Mouse (Mus musculus) left cerebral cortex, postnatal 4 days (tissue): ENCODE results near the gene Runx1. TPM values are rescaled to one million over a fixed set of nuclear protein-coding genes. Genes with fewer than 3 reads are reported as not detected.

Experiments
- DNase-seq: peaks from one replicate; pipeline ENCODE4 v3.0.0-alpha.2; 2022
- intact Hi-C: fragments of 180-260 bp; cut with DNase I; formaldehyde crosslinking; loops from one replicate; pipeline ENCODE4 v1.15.1; 2025
- total RNA-seq, 2 experiments: library from RNA; stranded (reverse); gene quantifications; 2 replicates each; pipeline ENCODE4 v1.2.3; 2021

Gene Runx1
- total RNA-seq, 2 experiments from 2014 or later, result 1.2 to 1.8 TPM

- no peak for DNase-seq
- intact Hi-C loops, result no loop called here
Observed at GRCm38 (mm10) chr16:92760091-92760490, 65.9 kb downstream of the Runx1 start.

- intact Hi-C loops, result no loop called here
- no peak for DNase-seq
Observed at GRCm38 (mm10) chr16:92757564-92757963, 68.4 kb downstream of the Runx1 start.

GRCm38 (mm10) chr16:92753944-92754343 lies 72.0 kb downstream of the Runx1 start:
- intact Hi-C loops, result no loop called here
- no peak for DNase-seq

- DNase-seq, result no peak
- intact Hi-C loops, result no loop called here
Observed at GRCm38 (mm10) chr16:92753139-92753538, 72.8 kb downstream of the Runx1 start.

- intact Hi-C loops, result no loop called here
- no peak for DNase-seq
Observed at GRCm38 (mm10) chr16:92748272-92748671, 77.7 kb downstream of the Runx1 start.

GRCm38 (mm10) chr16:92747062-92747461 lies 78.9 kb downstream of the Runx1 start:
- intact Hi-C loops, result no loop called here

GRCm38 (mm10) chr16:92745239-92745638 lies 80.7 kb downstream of the Runx1 start:
- DNase-seq, result no peak
- intact Hi-C loops, result no loop called here

More at GRCm38 (mm10) chr16:92747062-92747461, 78.9 kb downstream of the Runx1 start:
- DNase-seq, result no peak

GRCm38 (mm10) chr16:92744172-92744777 lies 81.7 kb downstream of the Runx1 start:
- no peak for DNase-seq
- intact Hi-C loops, result no loop called here

GRCm38 (mm10) chr16:92743755-92744154 lies 82.2 kb downstream of the Runx1 start:
- intact Hi-C loops, result no loop called here
- no peak for DNase-seq

- DNase-seq, result no peak
- intact Hi-C loops, result no loop called here
Observed at GRCm38 (mm10) chr16:92741342-92741741, 84.6 kb downstream of the Runx1 start.

GRCm38 (mm10) chr16:92740541-92740940 lies 85.4 kb downstream of the Runx1 start:
- intact Hi-C loops, result no loop called here
- no peak for DNase-seq

- DNase-seq, result no peak
- intact Hi-C loops, result no loop called here
Observed at GRCm38 (mm10) chr16:92739997-92740396, 86.0 kb downstream of the Runx1 start.

GRCm38 (mm10) chr16:92739071-92739793 lies 86.7 kb downstream of the Runx1 start:
- no peak for DNase-seq
- intact Hi-C loops, result no loop called here

GRCm38 (mm10) chr16:92738476-92739010 lies 87.4 kb downstream of the Runx1 start:
- no peak for DNase-seq
- intact Hi-C loops, result no loop called here

GRCm38 (mm10) chr16:92726870-92727269 lies 99.1 kb downstream of the Runx1 start:
- intact Hi-C loops, result no loop called here

GRCm38 (mm10) chr16:92724526-92724925 lies 101.4 kb downstream of the Runx1 start:
- no peak for DNase-seq

More at GRCm38 (mm10) chr16:92726870-92727269, 99.1 kb downstream of the Runx1 start:
- no peak for DNase-seq

GRCm38 (mm10) chr16:92720678-92721077 lies 105.3 kb downstream of the Runx1 start:
- DNase-seq, result no peak
- intact Hi-C loops, result no loop called here

More at GRCm38 (mm10) chr16:92724526-92724925, 101.4 kb downstream of the Runx1 start:
- intact Hi-C loops, result no loop called here

- intact Hi-C loops, result no loop called here
- no peak for DNase-seq
Observed at GRCm38 (mm10) chr16:92719725-92720124, 106.2 kb downstream of the Runx1 start.

GRCm38 (mm10) chr16:92715599-92716483 lies 110.1 kb downstream of the Runx1 start:
- intact Hi-C loops, result no loop called here

GRCm38 (mm10) chr16:92710161-92710560 lies 115.8 kb downstream of the Runx1 start:
- intact Hi-C loops, result no loop called here
- no peak for DNase-seq

More at GRCm38 (mm10) chr16:92715599-92716483, 110.1 kb downstream of the Runx1 start:
- no peak for DNase-seq

- intact Hi-C loops, result loop anchor here (10.0 kb wide), 1 partner anchor 116 kb away; the partner anchor contains the start of gene Runx1
- no peak for DNase-seq
Observed at GRCm38 (mm10) chr16:92708718-92709117, 117.2 kb downstream of the Runx1 start.
